Mouse (Mus musculus) yolk sac, embryonic 10.5 days (tissue): ENCODE measurements at regions not wholly inside any gene's neighbourhood (a gene's known extent, or its start where the extent isn't known, plus 50 kb on each side); places are given as distances from the start of the nearest gene placed in this dataset.
"Not testable (repeated sequence)": the region's sequence is repeated elsewhere in the genome, so short reads cannot be mapped to it uniquely, and the experiment has no call there.

Experiments
- DNase-seq: peaks from one replicate; pipeline ENCODE4 v3.0.0-alpha.2; 2017; ENCODE audit warnings: low spot score

- no peak for DNase-seq
Observed at GRCm38 (mm10) chr14:53800508-53801136, 453.3 kb downstream of the Dad1 start.

- not testable (repeated sequence) for DNase-seq
Observed at GRCm38 (mm10) chr14:53795160-53795559, 458.7 kb downstream of the Dad1 start.

- no peak for DNase-seq
Observed at GRCm38 (mm10) chr14:53794527-53794926, 459.4 kb downstream of the Dad1 start.

GRCm38 (mm10) chr14:53792432-53792831, 461.5 kb downstream of the Dad1 start:
- DNase-seq: not testable (repeated sequence)

GRCm38 (mm10) chr14:53785547-53785946, 468.4 kb downstream of the Dad1 start:
- DNase-seq: not testable (repeated sequence)

GRCm38 (mm10) chr14:53777375-53777774, 476.5 kb downstream of the Dad1 start:
- no peak for DNase-seq

- peak; percentile 3 for DNase-seq
Observed at GRCm38 (mm10) chr14:53776717-53777116, 477.2 kb downstream of the Dad1 start.

GRCm38 (mm10) chr14:53766501-53766900, 487.4 kb downstream of the Dad1 start:
- not testable (repeated sequence) for DNase-seq

- not testable (repeated sequence) for DNase-seq
Observed at GRCm38 (mm10) chr14:53765918-53766317, 488.0 kb downstream of the Dad1 start.

- not testable (repeated sequence) for DNase-seq
Observed at GRCm38 (mm10) chr14:53760578-53760977, 493.3 kb downstream of the Dad1 start.

- DNase-seq: not testable (repeated sequence)
Observed at GRCm38 (mm10) chr14:53757782-53758181, 496.1 kb downstream of the Dad1 start.

GRCm38 (mm10) chr14:53757095-53757494, 496.8 kb downstream of the Dad1 start:
- DNase-seq: not testable (repeated sequence)

- no peak for DNase-seq
Observed at GRCm38 (mm10) chr14:53750703-53751441, 503.0 kb downstream of the Dad1 start.

GRCm38 (mm10) chr14:53743552-53743951, 510.4 kb downstream of the Dad1 start:
- not testable (repeated sequence) for DNase-seq

GRCm38 (mm10) chr14:53742864-53743263, 511.0 kb downstream of the Dad1 start:
- not testable (repeated sequence) for DNase-seq

- DNase-seq: not testable (repeated sequence)
Observed at GRCm38 (mm10) chr14:53741246-53741645, 512.7 kb downstream of the Dad1 start.

GRCm38 (mm10) chr14:53737962-53738361, 515.9 kb downstream of the Dad1 start:
- DNase-seq: not testable (repeated sequence)

- not testable (repeated sequence) for DNase-seq
Observed at GRCm38 (mm10) chr14:53736274-53736673, 517.6 kb downstream of the Dad1 start.

- DNase-seq: not testable (repeated sequence)
Observed at GRCm38 (mm10) chr14:53731600-53731999, 522.3 kb downstream of the Dad1 start.

GRCm38 (mm10) chr14:53729877-53730276, 524.0 kb downstream of the Dad1 start:
- DNase-seq: not testable (repeated sequence)

- not testable (repeated sequence) for DNase-seq
Observed at GRCm38 (mm10) chr14:53729149-53729548, 524.8 kb downstream of the Dad1 start.

GRCm38 (mm10) chr14:53726914-53727313, 527.0 kb downstream of the Dad1 start:
- DNase-seq: not testable (repeated sequence)

- not testable (repeated sequence) for DNase-seq
Observed at GRCm38 (mm10) chr14:53723611-53724010, 530.3 kb downstream of the Dad1 start.
